Mouse (Mus musculus): ENCODE measurements around the gene Slc35e2. TPM values are rescaled to one million over a fixed set of nuclear protein-coding genes. Genes with fewer than 3 reads are reported as not detected.

Slc35e2 gene
- 5.4 and 5.9 TPM in 2 replicates for polyA plus RNA-seq (2015; fragmentation: Nextera tagmentation; extraction: Ambion mirVana)

GRCm38 (mm10) chr4:155601091-155601996 is at the start of gene Slc35e2:
Gene Slc35e2, plus strand, starts transcription at chr4:155601416.
- peaks cover 23% of the 10 kb centered on the region for H3K36me3 ChIP-seq (replicated peaks)
- WGBS (ENCODE audit: insufficient replicate concordance): under 1% methylated on average over 61 of the region's 65 CpGs
- H3K4me2 ChIP-seq: peak within 1 kb of the TSS; percentile 94
- H3K4me1 ChIP-seq (replicated peaks): peaks cover 72% of the 10 kb centered on the region
- no peaks in the 10 kb centered on the region for H3K9me3 ChIP-seq (replicated peaks)
- peak within 1 kb of the TSS; percentile 92 for H3K9ac ChIP-seq
- peak within 1 kb of the TSS; percentile 98 for H3K4me3 ChIP-seq (replicated peaks)
- peak within 1 kb of the TSS; percentile 97 for H3K27ac ChIP-seq (replicated peaks)
- peak; percentile 95 for ATAC-seq (ENCODE audit: insufficient read depth)
- no peaks in the 10 kb centered on the region for H3K27me3 ChIP-seq

DNA sequence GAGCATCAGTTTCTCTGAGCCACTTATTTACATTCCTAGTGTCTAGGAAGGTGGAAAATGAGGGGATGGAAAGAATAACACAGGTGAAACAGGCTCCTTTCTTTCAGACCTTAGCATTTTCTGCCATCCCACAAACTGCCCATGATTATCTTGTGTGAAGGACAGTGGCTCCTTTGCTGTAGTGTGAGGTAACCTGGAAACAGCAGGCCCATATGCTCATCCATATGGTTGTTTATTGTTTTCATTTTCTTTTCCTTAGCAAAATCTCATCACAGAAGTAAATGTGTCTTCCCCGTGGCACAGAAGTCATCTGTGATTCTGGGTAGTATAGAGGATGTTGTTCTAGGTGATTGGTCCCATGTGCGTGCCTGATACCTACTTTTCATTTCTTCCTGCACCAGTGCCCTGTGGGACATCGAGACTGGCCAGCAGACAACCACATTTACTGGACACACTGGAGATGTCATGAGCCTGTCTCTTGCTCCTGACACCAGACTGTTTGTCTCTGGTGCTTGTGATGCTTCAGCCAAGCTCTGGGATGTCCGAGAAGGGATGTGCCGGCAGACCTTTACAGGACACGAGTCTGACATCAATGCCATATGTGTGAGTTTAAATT is 48.2 kb upstream of the Slc35e2 start:
- H3K9me3 ChIP-seq (replicated peaks): no peaks in the 10 kb centered on the region
- no peak for ATAC-seq (ENCODE audit: insufficient read depth)
- H3K4me3 ChIP-seq (replicated peaks): no peak overlapping the region
- H3K4me2 ChIP-seq: no peak overlapping the region
- H3K27me3 ChIP-seq: no peaks in the 10 kb centered on the region
- no peaks in the 10 kb centered on the region; the same call in 1 of the 2 replicates for H3K4me1 ChIP-seq (replicated peaks)
- H3K9ac ChIP-seq: no peak overlapping the region
- no peak overlapping the region for H3K27ac ChIP-seq (replicated peaks)
- WGBS (ENCODE audit: insufficient replicate concordance): 79% methylated on average over 6 of the region's 6 CpGs
- peaks cover 73% of the 10 kb centered on the region for H3K36me3 ChIP-seq (replicated peaks)

DNA sequence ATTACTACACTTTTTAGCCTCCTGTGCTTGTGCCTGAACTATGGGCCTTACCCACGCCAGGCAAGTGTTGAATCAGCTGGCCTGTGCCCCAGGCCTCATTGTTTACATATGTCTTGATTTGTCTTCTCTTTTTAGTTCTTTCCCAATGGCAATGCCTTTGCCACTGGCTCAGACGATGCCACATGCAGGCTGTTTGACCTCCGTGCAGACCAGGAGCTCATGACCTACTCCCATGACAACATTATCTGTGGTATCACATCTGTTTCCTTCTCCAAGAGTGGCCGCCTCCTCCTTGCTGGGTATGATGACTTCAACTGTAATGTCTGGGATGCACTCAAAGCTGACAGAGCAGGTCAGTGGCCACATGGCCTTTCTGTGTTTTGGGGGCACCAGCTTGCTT is 46.3 kb upstream of the Slc35e2 start:
- H3K27me3 ChIP-seq: no peaks in the 10 kb centered on the region
- H3K4me3 ChIP-seq (replicated peaks): no peak overlapping the region
- peaks cover 78% of the 10 kb centered on the region for H3K36me3 ChIP-seq (replicated peaks)
- H3K4me2 ChIP-seq: no peak overlapping the region
- WGBS (ENCODE audit: insufficient replicate concordance): 25% methylated on average over 4 of the region's 4 CpGs
- H3K9ac ChIP-seq: no peak overlapping the region
- ATAC-seq (ENCODE audit: insufficient read depth): peak; percentile 24; the same call in 1 of the 2 replicates
- H3K4me1 ChIP-seq (replicated peaks): peaks cover 12% of the 10 kb centered on the region
- no peaks in the 10 kb centered on the region for H3K9me3 ChIP-seq (replicated peaks)
- H3K27ac ChIP-seq (replicated peaks): no peak overlapping the region

GRCm38 (mm10) chr4:155555464-155555863 is 45.8 kb upstream of the Slc35e2 start:
- Histone ChIP-seq H3K4me2 (no peak overlapping the region), H3K27me3 (no peaks in the 10 kb centered on the region), H3K27ac (replicated peaks) (no peak overlapping the region), H3K4me1 (replicated peaks) (peaks cover 18% of the 10 kb centered on the region), H3K36me3 (replicated peaks) (peaks cover 84% of the 10 kb centered on the region), H3K9ac (no peak overlapping the region), H3K9me3 (replicated peaks) (no peaks in the 10 kb centered on the region), H3K4me3 (replicated peaks) (no peak overlapping the region)
- WGBS (ENCODE audit: insufficient replicate concordance): 46% methylated on average over 1 of the region's 1 CpGs
- ATAC-seq (ENCODE audit: insufficient read depth): no peak

- no peaks in the 10 kb centered on the region for H3K9me3 ChIP-seq (replicated peaks)
- no peak overlapping the region for H3K4me3 ChIP-seq (replicated peaks)
- H3K27ac ChIP-seq (replicated peaks): no peak overlapping the region
- H3K4me1 ChIP-seq (replicated peaks): peaks cover 48% of the 10 kb centered on the region
- no peak overlapping the region for H3K4me2 ChIP-seq
- H3K27me3 ChIP-seq: no peaks in the 10 kb centered on the region
- ATAC-seq (ENCODE audit: insufficient read depth): no peak
- WGBS (ENCODE audit: insufficient replicate concordance): 24% methylated on average over 6 of the region's 6 CpGs
- peaks cover 53% of the 10 kb centered on the region for H3K36me3 ChIP-seq (replicated peaks)
- no peak overlapping the region for H3K9ac ChIP-seq
Observed at GRCm38 (mm10) chr4:155559454-155559853, 41.8 kb upstream of the Slc35e2 start.

DNA sequence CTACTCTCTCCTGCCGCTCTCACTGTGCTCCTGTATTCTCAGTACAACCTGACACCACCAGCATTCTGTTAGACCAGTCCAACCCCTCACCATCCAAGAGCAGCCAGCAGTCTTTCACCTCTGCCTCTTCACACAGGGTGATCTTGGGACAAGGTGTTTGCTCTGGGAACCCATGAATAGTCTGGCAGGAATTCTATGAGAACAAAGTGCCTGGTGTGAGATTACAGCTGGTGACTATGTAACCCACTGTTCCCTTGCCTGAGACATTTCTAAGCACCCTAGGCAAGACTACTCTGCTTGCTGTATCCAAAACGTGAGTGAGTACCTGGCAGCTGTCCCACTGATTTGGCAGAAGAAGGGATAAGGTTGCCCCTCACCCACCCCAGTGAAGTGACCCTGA is 40.3 kb upstream of the Slc35e2 start:
- 68% methylated on average over 2 of the region's 2 CpGs for WGBS (ENCODE audit: insufficient replicate concordance)
- H3K4me1 ChIP-seq (replicated peaks): peaks cover 60% of the 10 kb centered on the region
- H3K27ac ChIP-seq (replicated peaks): peak overlapping the region; percentile 64

DNA sequence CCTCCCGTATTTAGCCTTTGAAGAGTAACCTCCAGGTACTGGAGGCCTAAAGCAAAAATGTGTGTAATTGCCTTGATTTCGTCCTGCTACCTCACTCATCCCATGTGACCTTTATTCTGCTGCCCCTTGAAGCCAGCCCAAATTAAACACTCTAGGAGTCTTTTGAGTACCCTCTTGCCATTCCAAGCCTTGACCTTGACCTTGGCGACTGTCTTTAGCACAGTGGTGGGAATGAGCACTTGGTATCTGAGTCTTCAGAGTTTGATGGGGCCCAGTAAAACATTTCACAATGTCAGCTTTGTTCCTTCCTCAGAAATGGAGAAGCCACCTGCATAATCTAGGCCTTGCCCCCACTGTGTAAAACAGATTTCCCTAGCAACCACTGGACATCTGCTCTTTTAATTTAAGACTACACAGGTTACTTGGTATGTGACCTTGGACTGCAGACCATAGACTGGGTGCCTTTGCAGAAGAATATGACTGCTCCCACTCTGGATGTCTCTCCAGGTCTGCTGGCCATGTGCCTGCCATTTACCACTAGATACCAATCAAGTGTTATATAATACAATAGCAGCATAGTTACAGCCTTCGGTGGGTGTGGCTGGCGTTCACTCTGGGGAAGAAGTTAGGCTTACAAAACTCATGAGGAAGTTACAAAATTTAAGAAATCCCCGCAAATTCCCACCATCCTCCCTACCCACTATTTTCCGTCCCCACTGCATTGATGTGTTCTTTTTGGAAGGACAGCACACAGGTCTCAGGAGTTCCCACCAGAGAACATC is 39.4 kb upstream of the Slc35e2 start, which contains the start of gene Nadk:
Gene Nadk (plus strand): TSS at position 718 of the 782 bp plus-strand sequence.
- Histone ChIP-seq H3K27ac (replicated peaks) (peak within 1 kb of the TSS; percentile 89), H3K9me3 (replicated peaks) (no peaks in the 10 kb centered on the region), H3K36me3 (replicated peaks) (peaks cover 29% of the 10 kb centered on the region), H3K27me3 (no peaks in the 10 kb centered on the region), H3K4me1 (replicated peaks) (peaks cover 66% of the 10 kb centered on the region), H3K4me2 (peak within 1 kb of the TSS; percentile 93), H3K4me3 (replicated peaks) (peak within 1 kb of the TSS; percentile 83), H3K9ac (peak within 1 kb of the TSS; percentile 45)
- ATAC-seq (ENCODE audit: insufficient read depth): no peak
- WGBS (ENCODE audit: insufficient replicate concordance): 56% methylated on average over 7 of the region's 7 CpGs

More for the DNA sequence above, 40.3 kb upstream of the Slc35e2 start:
- Histone ChIP-seq H3K4me3 (replicated peaks) (no peak overlapping the region), H3K9ac (no peak overlapping the region), H3K27me3 (no peaks in the 10 kb centered on the region), H3K36me3 (replicated peaks) (peaks cover 38% of the 10 kb centered on the region), H3K9me3 (replicated peaks) (no peaks in the 10 kb centered on the region), H3K4me2 (no peak overlapping the region)
- no peak for ATAC-seq (ENCODE audit: insufficient read depth)

- Histone ChIP-seq H3K9ac (peak overlapping the region; percentile 45), H3K36me3 (replicated peaks) (peaks cover 23% of the 10 kb centered on the region), H3K4me2 (peak overlapping the region; percentile 93), H3K9me3 (replicated peaks) (no peaks in the 10 kb centered on the region), H3K4me3 (replicated peaks) (peak overlapping the region; percentile 83), H3K27me3 (no peaks in the 10 kb centered on the region), H3K4me1 (replicated peaks) (peaks cover 73% of the 10 kb centered on the region), H3K27ac (replicated peaks) (peak overlapping the region; percentile 89)
- WGBS (ENCODE audit: insufficient replicate concordance): 5% methylated on average over 19 of the region's 19 CpGs
- ATAC-seq (ENCODE audit: insufficient read depth): no peak
Observed at GRCm38 (mm10) chr4:155562725-155563399, 38.4 kb upstream of the Slc35e2 start.

DNA sequence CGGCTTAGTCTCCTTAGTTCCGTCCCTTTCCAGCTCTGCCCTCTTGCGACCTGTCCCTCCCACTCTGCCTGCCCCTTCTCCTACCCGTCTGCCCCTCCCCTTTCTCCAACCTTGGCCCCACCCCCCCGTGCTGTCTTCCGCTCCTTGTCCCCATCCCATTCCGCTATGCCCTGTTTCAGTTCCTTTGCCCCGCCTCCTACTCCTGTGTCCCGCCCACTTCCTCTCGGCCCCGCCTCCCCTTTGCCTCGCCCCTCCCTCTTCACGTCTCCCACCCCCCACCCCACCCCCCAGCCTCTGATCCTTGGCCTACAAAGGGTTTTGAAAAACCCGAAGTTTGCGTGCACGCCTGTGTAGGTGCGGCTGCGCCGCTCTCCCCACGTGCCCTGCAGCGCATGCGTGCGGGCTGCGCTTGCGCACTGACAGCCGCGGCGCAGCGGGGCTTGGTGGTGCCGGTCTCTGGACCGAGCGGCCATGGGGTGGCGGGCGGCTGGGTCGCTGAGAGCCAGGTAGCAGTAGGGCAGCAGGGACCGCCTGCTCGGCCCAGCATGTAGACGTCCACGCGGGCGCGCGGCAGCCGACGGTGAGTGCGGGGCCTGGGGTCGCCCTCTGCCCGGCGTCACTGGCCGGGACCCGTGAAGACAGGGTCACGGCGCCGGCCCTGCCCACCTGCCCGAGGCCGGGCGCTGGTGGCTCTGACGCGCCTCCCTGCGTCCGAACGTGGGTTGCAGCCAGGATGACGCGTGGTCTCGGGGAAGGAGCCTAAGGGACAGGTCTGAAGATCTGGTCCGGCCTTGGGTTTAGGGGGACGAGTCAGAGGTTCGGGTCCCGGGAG is 37.6 kb upstream of the Slc35e2 start:
- H3K4me3 ChIP-seq (replicated peaks): peak overlapping the region; percentile 83
- H3K36me3 ChIP-seq (replicated peaks): peaks cover 20% of the 10 kb centered on the region
- H3K27ac ChIP-seq (replicated peaks): peak overlapping the region; percentile 89
- peak overlapping the region; percentile 85 for H3K9ac ChIP-seq
- H3K9me3 ChIP-seq (replicated peaks): no peaks in the 10 kb centered on the region
- under 1% methylated on average over 69 of the region's 69 CpGs for WGBS (ENCODE audit: insufficient replicate concordance)
- peaks cover 76% of the 10 kb centered on the region for H3K4me1 ChIP-seq (replicated peaks)
- no peaks in the 10 kb centered on the region for H3K27me3 ChIP-seq
- H3K4me2 ChIP-seq: peak overlapping the region; percentile 93
- peak; percentile 95 for ATAC-seq (ENCODE audit: insufficient read depth)

Data from liver, embryonic 15.5 days (tissue).